Mouse (Mus musculus) MEL (cell line): ENCODE results near the gene Cbr1. TPM values are rescaled to one million over a fixed set of nuclear protein-coding genes. Genes with fewer than 3 reads are reported as not detected.
A peak's percentile ranks its signal among the peaks of the same experiment; 100 is the strongest.

ENCODE experiments used
- DNase-seq: peaks from one replicate; pipeline ENCODE4 v3.0.0; 2011; ENCODE audit warnings: low read depth, low spot score
- H3K27ac ChIP-seq: 2 replicates; pipeline ENCODE4 v1.5.1; 2012; ENCODE audit warnings: low read depth, mild to moderate bottlenecking, control low read depth, low read length, moderate library complexity; ENCODE audit not compliant: control insufficient read depth
- H3K27me3 ChIP-seq, 2 experiments: fragments of 150-350 bp in 1 of 2; sonication (generic) in 1 of 2; 2 replicates each; pipeline ENCODE4 v1.6.1; 2012; ENCODE audit warnings: low read length in 2 of 2, mild to moderate bottlenecking in 2 of 2, improper control_type of control experiment in 1 of 2, moderate library complexity in 1 of 2; ENCODE audit not compliant: insufficient read depth in 2 of 2, control insufficient read depth in 1 of 2
- H3K36me3 ChIP-seq, 2 experiments: 2 replicates each; pipeline ENCODE4 v1.6.1; 2012 to 2014; ENCODE audit warnings: low read length in 2 of 2, improper control_type of control experiment in 1 of 2, inconsistent platforms in 1 of 2, mild to moderate bottlenecking in 1 of 2; ENCODE audit not compliant: insufficient read depth in 2 of 2, control insufficient read depth in 1 of 2
- H3K4me1 ChIP-seq, 2 experiments: fragments of 150-350 bp in 1 of 2; sonication (generic) in 1 of 2; 2 replicates each; pipeline ENCODE4 v1.6.1; 2012; ENCODE audit warnings: low read length in 2 of 2, improper control_type of control experiment in 1 of 2, mild to moderate bottlenecking in 1 of 2; ENCODE audit not compliant: insufficient read depth in 2 of 2, control insufficient read depth in 1 of 2
- H3K4me3 ChIP-seq, 2 experiments: fragments of 150-350 bp in 1 of 2; sonication (generic) in 1 of 2; 2 replicates each; pipeline ENCODE4 v1.5.1; 2012; ENCODE audit warnings: low read depth in 2 of 2, low read length in 2 of 2, mild to moderate bottlenecking in 2 of 2, moderate library complexity in 2 of 2, control low read depth in 1 of 2, improper control_type of control experiment in 1 of 2; ENCODE audit not compliant: control insufficient read depth in 1 of 2, insufficient read depth in 1 of 2
- H3K79me2 ChIP-seq: 2 replicates; pipeline ENCODE4 v1.6.1; 2012; ENCODE audit warnings: mild to moderate bottlenecking, low read length, moderate library complexity; ENCODE audit not compliant: control insufficient read depth, poor library complexity, insufficient read depth
- H3K9ac ChIP-seq: 2 replicates; pipeline ENCODE4 v1.6.1; 2012; ENCODE audit warnings: low read depth, mild to moderate bottlenecking, control low read depth, low read length, moderate library complexity; ENCODE audit not compliant: control insufficient read depth, poor library complexity, severe bottlenecking
- H3K9me3 ChIP-seq: fragments of 150-350 bp; sonication (generic); replicated peaks from 2 replicates; pipeline ENCODE4 v1.6.1; 2012; ENCODE audit warnings: mild to moderate bottlenecking, low read length, improper control_type of control experiment, moderate library complexity; ENCODE audit not compliant: insufficient read depth
- BHLHE40 ChIP-seq: IDR thresholded peaks from 2 replicates; pipeline ENCODE4 v1.6.1; 2012; ENCODE audit warnings: low read depth, mild to moderate bottlenecking, inconsistent platforms, low read length, improper control_type of control experiment, borderline replicate concordance
- CHD1 ChIP-seq: IDR thresholded peaks from 2 replicates; pipeline ENCODE4 v1.6.1; 2012; ENCODE audit warnings: low read depth, mild to moderate bottlenecking, inconsistent platforms, low read length, improper control_type of control experiment
- CTCF ChIP-seq, 3 experiments: IDR thresholded peaks in 2 of 3; conservative IDR thresholded peaks in 1 of 3; 2 replicates each; pipeline ENCODE4 v1.5.1; 2011 to 2012; ENCODE audit warnings: low read length in 3 of 3, low read depth in 2 of 3, mild to moderate bottlenecking in 2 of 3, improper control_type of control experiment in 1 of 3, inconsistent platforms in 1 of 3, mixed read lengths in 1 of 3, moderate library complexity in 1 of 3; ENCODE audit not compliant: control insufficient read depth in 1 of 3, insufficient read depth in 1 of 3, poor library complexity in 1 of 3, severe bottlenecking in 1 of 3
- ELF1 ChIP-seq: IDR thresholded peaks from 2 replicates; pipeline ENCODE4 v1.6.1; 2014; ENCODE audit warnings: low read depth, mild to moderate bottlenecking, inconsistent platforms, low read length, improper control_type of control experiment, moderate library complexity
- KAT2A ChIP-seq: conservative IDR thresholded peaks from 2 replicates; pipeline ENCODE4 v1.6.1; 2012; ENCODE audit warnings: low read depth, low read length, improper control_type of control experiment, inconsistent platforms
- RAD21 ChIP-seq: IDR thresholded peaks from 2 replicates; pipeline ENCODE4 v1.6.1; 2011; ENCODE audit warnings: mild to moderate bottlenecking, low read depth, low read length, improper control_type of control experiment
- SIN3A ChIP-seq: IDR thresholded peaks from 2 replicates; pipeline ENCODE4 v1.6.1; 2012; ENCODE audit warnings: low read length, improper control_type of control experiment, inconsistent platforms
- SMC3 ChIP-seq: IDR thresholded peaks from 2 replicates; pipeline ENCODE4 v1.6.1; 2011; ENCODE audit warnings: low read depth, low read length, improper control_type of control experiment
- TAL1 ChIP-seq: IDR thresholded peaks from 2 replicates; pipeline ENCODE4 v1.6.1; 2012; ENCODE audit warnings: mild to moderate bottlenecking, inconsistent platforms, low read length, moderate library complexity, mixed read lengths
- TBP ChIP-seq: IDR thresholded peaks from 2 replicates; pipeline ENCODE4 v1.8.0; 2011; ENCODE audit warnings: low read depth, low read length, improper control_type of control experiment
- USF1 ChIP-seq: IDR thresholded peaks from 2 replicates; pipeline ENCODE4 v1.6.1; 2014; ENCODE audit warnings: low read depth, mild to moderate bottlenecking, inconsistent platforms, low read length, improper control_type of control experiment, moderate library complexity
- ZC3H11A ChIP-seq: IDR thresholded peaks from 2 replicates; pipeline ENCODE4 v1.6.1; 2012; ENCODE audit warnings: low read depth, mild to moderate bottlenecking, inconsistent platforms, low read length, improper control_type of control experiment
- ZNF384 ChIP-seq: IDR thresholded peaks from 2 replicates; pipeline ENCODE4 v1.6.1; 2012; ENCODE audit warnings: low read depth, mild to moderate bottlenecking, inconsistent platforms, low read length, improper control_type of control experiment
- polyA plus RNA-seq, 2 experiments: library from polyadenylated mRNA; stranded (reverse) in 1 of 2; unstranded in 1 of 2; fragments of >175 nt in 1 of 2; fragments of >200 nt in 1 of 2; gene quantifications; 2 replicates each; pipeline versions ENCODE4 v1.2.1 to v1.2.4; 2012; ENCODE audit warnings: low replicate concordance in 2 of 2, low read depth in 1 of 2; ENCODE audit not compliant: insufficient read length in 2 of 2, insufficient read depth in 1 of 2, missing spikeins in 1 of 2
- total RNA-seq: library from RNA; depleted of rRNA; stranded (reverse); fragments of 300-350 nt; gene quantifications from 2 replicates; pipeline ENCODE4 v1.2.3, GENCODE M21; 2012

Gene Cbr1
- total and polyA plus RNA-seq, 3 experiments, result 63.0 to 140 TPM; not detected in 1

DNA sequence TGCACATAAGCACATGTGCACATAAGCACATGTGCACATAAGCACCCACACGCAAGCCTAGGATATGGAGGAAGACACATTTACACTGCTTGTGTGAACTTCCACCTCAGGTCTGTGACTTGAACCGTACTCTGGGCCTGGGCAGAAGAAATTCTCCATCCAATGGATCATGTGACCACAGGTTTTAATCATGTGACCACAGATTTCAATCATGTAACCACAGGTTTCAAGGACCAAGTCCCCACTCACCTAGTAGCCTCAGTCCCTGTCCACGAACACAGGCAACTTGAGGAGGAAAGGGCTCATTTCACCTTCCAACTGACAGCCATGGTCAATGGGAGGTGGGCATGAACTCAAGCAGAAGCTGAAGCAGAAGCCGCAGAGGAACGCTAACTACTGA, 32.2 kb upstream of the Cbr1 start:
- Histone ChIP-seq H3K9me3 (no peaks in the 10 kb centered on the region), H3K27me3 (no peaks in the 10 kb centered on the region; a peak in 1 of 4 replicates), H3K9ac (no peak overlapping the region), H3K27ac (no peak overlapping the region), H3K4me3 (no peak overlapping the region), H3K36me3 (no peaks in the 10 kb centered on the region), H3K4me1 (no peaks in the 10 kb centered on the region), H3K79me2 (no peaks in the 10 kb centered on the region)
- TF ChIP-seq TAL1, result no peak
- no peak for TF ChIP-seq CHD1
- peak; percentile 37 for TF ChIP-seq USF1
- no peak for TF ChIP-seq CTCF (IDR thresholded peaks at IDR 0.05 in 2 of 3, conservative IDR thresholded peaks at IDR 0.05 in 1 of 3; ENCODE audit: control insufficient read depth in 1 of 3, insufficient read depth in 1 of 3, low read depth in 2 of 3, low read length in 3 of 3, poor library complexity in 1 of 3, severe bottlenecking in 1 of 3)
- no peak for DNase-seq

DNA sequence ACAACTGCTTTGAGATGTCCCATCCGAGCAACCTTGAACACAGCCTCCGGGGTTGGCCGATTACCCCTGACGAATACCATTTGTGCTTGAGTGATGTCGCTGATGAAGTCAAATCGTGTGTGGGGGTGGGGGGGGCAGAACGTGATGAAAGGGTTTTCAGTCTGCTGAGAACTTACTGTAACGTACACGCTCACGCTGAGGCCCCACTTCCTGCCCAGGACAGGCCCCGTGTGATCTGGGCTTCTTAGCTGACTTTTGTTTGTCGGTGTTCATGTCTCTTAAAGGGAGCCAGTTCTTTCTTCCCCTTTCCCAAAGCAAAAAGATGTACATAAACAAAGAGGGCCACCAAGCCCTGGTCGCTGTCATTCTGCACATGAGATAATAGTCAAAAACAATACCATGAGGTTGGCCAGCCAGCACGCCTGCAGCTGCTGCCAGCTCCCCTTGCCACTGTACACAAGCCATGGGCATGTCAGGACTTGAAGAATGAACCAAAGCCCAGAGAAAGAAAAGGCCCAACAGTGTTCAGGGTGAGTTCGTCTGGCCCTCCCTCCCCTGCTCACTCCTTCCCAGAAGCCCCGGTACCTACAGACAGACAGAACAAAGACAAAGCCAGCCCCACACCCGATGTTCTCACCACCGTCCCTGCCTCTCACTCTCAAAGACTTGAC, 31.0 kb upstream of the Cbr1 start:
- no peak for DNase-seq
- no peaks in the 10 kb centered on the region for H3K36me3 ChIP-seq
- TF ChIP-seq ELF1, result no peak
- TF ChIP-seq KAT2A, result no peak
- TF ChIP-seq TBP, result no peak
- TF ChIP-seq, all 39 proteins: peak for 0
- Histone ChIP-seq H3K9ac (no peak overlapping the region), H3K9me3 (no peaks in the 10 kb centered on the region), H3K27ac (no peak overlapping the region), H3K79me2 (no peaks in the 10 kb centered on the region), H3K4me1 (no peaks in the 10 kb centered on the region), H3K4me3 (no peak overlapping the region), H3K27me3 (no peaks in the 10 kb centered on the region)

DNA sequence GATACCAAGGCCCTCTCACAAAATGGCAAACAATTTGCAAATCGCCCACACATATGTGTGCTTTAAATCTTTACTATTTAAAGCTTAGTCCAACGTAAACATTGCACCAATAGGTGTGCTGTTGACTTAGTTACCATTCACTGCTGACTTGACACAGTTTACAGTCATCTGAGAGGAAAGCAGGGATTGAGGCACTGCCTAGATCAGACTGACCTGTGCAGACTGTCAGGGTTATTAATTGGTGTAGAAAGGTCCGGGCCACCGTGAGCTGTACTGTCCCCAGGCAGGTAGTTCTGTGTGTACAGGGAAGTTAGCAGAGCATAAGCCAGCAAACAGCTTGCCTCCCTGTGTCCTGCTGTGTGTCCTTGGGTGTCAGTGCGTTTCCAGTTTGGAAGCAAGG, 30.1 kb upstream of the Cbr1 start:
- Histone ChIP-seq H3K27me3 (no peaks in the 10 kb centered on the region), H3K9me3 (no peaks in the 10 kb centered on the region), H3K4me3 (no peak overlapping the region), H3K4me1 (no peaks in the 10 kb centered on the region), H3K27ac (no peak overlapping the region), H3K79me2 (no peaks in the 10 kb centered on the region), H3K9ac (no peak overlapping the region), H3K36me3 (no peaks in the 10 kb centered on the region)
- DNase-seq, result no peak
- no peak for TF ChIP-seq SIN3A

DNA sequence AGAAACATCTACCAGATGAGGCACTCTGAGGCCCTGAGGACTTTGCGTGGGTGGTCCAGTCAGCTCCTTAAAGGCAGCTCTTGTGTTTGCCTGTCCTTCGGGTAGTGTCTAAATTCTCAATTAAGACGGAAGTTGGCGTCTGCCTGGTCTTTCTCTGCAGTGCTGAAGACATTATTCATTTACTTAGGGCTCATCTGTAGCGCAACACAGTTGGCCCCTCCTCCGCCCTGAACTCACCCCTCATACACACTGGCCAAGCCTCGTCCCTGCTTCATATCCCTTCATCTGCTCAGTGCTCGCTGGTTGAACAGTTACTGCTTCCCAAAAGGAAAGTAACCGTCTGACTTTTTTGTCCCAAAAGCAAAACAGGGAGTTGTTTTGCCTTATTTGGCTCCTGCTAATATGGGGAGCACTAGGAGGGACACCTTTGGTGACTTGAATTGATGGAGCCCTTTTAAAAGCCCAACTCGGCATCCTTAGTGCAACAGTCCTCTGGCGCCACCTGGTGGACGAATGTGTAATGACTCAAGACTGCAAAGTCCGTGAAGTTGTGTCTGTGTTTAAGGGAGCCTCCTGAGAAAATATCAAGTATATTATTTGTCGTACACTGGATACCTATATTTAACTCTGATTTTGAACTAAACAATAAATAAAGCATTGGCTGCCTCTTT, 29.1 kb upstream of the Cbr1 start:
- no peak overlapping the region for H3K4me3 ChIP-seq
- H3K9me3 ChIP-seq, result no peaks in the 10 kb centered on the region
- no peak overlapping the region for H3K27ac ChIP-seq
- TF ChIP-seq SMC3, result peak; percentile 72
- TF ChIP-seq ZC3H11A, result peak; percentile 52
- no peak for TF ChIP-seq ZNF384
- 0 out of 2 replicates have a peak, but pooled peaks have one; percentile 13 for TF ChIP-seq BHLHE40
- peak; percentile 89 to 96 (median 93) for TF ChIP-seq CTCF (IDR thresholded peaks at IDR 0.05 in 2 of 3, conservative IDR thresholded peaks at IDR 0.05 in 1 of 3; ENCODE audit: control insufficient read depth in 1 of 3, insufficient read depth in 1 of 3, low read depth in 2 of 3, low read length in 3 of 3, poor library complexity in 1 of 3, severe bottlenecking in 1 of 3)
- TF ChIP-seq SIN3A, result no peak
- TF ChIP-seq RAD21, result peak; percentile 83
- no peaks in the 10 kb centered on the region for H3K79me2 ChIP-seq
- H3K27me3 ChIP-seq, result no peaks in the 10 kb centered on the region
- no peaks in the 10 kb centered on the region for H3K4me1 ChIP-seq
- no peaks in the 10 kb centered on the region for H3K36me3 ChIP-seq
- H3K9ac ChIP-seq, result no peak overlapping the region
- peak; percentile 76 for DNase-seq
